In the genomic region with DNA sequence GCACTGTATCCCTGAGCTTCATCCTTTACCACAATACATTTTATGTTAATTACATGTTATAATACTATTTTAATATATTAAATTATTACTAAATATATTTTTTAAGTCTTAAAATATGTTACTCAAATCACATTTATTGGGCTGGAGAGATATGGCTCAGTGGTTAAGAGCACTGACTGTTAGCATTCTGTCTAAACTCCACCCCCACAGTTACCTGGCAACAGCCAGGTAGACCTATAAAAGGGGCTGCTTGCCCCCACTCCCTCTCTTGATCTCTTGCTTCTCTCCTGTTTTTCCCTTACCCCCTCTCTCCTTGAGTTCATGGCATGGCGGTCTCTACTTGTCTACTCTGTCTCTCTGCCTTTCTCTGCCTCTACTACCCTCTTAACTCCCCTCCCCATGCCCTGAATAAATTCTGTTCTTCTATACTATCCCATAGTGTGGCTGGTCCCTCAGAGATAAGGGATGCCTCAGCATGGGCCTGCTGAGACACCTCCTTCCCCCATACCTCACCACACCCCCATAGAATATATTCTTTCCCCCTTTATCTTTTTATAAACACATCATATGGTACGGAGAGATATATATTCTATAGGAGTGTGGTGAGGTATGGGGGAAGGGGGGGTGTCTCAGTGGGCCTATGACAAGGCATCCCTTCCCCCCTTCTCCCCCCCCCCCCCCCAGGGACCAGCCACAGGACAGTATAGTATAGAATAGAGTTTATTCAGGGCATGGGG, we compare ENCODE assay signal across 20 mouse cellular contexts. TPM values are rescaled to one million over a fixed set of nuclear protein-coding genes. Genes with fewer than 3 reads are reported as not detected.
DNase-seq lines count a peak whose midpoint lies in the region; ATAC-seq and TF ChIP-seq lines count a peak whose summit lies in the region.
"Had no signal": no experiment of that assay in that cellular context is flagged by ENCODE, and none has a peak within 500 bp of the region (broad histone marks: within the 10 kb centered on the region; RNA-seq: fewer than 3 reads in every experiment).

No protein-coding gene starts in this region.

- no peaks in the 10 kb centered on the region for H3K4me1 ChIP-seq in stomach, embryonic 15.5 days
- no peaks in the 10 kb centered on the region for H3K4me1 ChIP-seq in stomach, postnatal 0 days (replicated peaks; ENCODE audit: control insufficient read depth, insufficient read depth)
- peaks cover 48% of the 10 kb centered on the region for H3K4me1 ChIP-seq in erythroblast, embryonic 14.5 days (ENCODE audit: control insufficient read depth)
- H3K4me1 ChIP-seq in liver, embryonic 14.5 days (replicated peaks; ENCODE audit: control insufficient read depth in 2 of 2, insufficient read depth in 2 of 2, low read length in 1 of 2), result peaks cover 19% of the 10 kb centered on the region in 2 experiments
- H3K4me1 ChIP-seq in forebrain, postnatal 0 days (ENCODE audit: insufficient read depth), result no peaks in the 10 kb centered on the region
- H3K4me1 ChIP-seq: forebrain, embryonic 12.5 days; heart, embryonic 13.5 days; lung, embryonic 15.5 days; neural tube, embryonic 15.5 days had no signal

- H3K4me2 ChIP-seq in stomach, embryonic 15.5 days, result no peak overlapping the region
- no peak overlapping the region for H3K4me2 ChIP-seq in stomach, postnatal 0 days (replicated peaks; ENCODE audit: low read depth)
- peak overlapping the region; percentile 49 for H3K4me2 ChIP-seq in liver, embryonic 14.5 days (ENCODE audit: low read depth)
- H3K4me2 ChIP-seq in forebrain, postnatal 0 days (ENCODE audit: low read depth), result no peak overlapping the region
- H3K4me2 ChIP-seq: forebrain, embryonic 12.5 days; heart, embryonic 13.5 days; lung, embryonic 15.5 days; neural tube, embryonic 15.5 days had no signal

- ATAC-seq in stomach, embryonic 15.5 days (ENCODE audit: insufficient read depth, low FRiP score, low read depth), result peak; percentile 82; the same call in 1 of the 2 replicates
- ATAC-seq in stomach, postnatal 0 days (ENCODE audit: low FRiP score, low TSS enrichment), result no peak
- peak; percentile 99 for ATAC-seq in liver, embryonic 14.5 days (ENCODE audit: insufficient read depth)
- ATAC-seq in forebrain, postnatal 0 days, result no peak

- no peak for TF ChIP-seq EP300 in stomach, postnatal 0 days (optimal IDR thresholded peaks at IDR 0.05)
- peak; percentile 82 for TF ChIP-seq EP300 in liver, embryonic 14.5 days (IDR thresholded peaks at IDR 0.05; ENCODE audit: low read depth)

- H3K27ac ChIP-seq in stomach, embryonic 15.5 days, result no peak overlapping the region
- no peak overlapping the region for H3K27ac ChIP-seq in stomach, postnatal 0 days (replicated peaks)
- H3K27ac ChIP-seq in liver, embryonic 14.5 days, result peak overlapping the region; percentile 65
- H3K27ac ChIP-seq in forebrain, postnatal 0 days (ENCODE audit: low read depth, low read length), result no peak overlapping the region
- H3K27ac ChIP-seq: forebrain, embryonic 12.5 days; heart, embryonic 13.5 days; left cerebral cortex, adult 2 months; lung, embryonic 15.5 days; neural tube, embryonic 15.5 days had no signal

- H3K4me3 ChIP-seq in stomach, embryonic 15.5 days (replicated peaks), result no peak overlapping the region
- no peak overlapping the region for H3K4me3 ChIP-seq in stomach, postnatal 0 days (ENCODE audit: low read depth, low read length)
- peak overlapping the region; percentile 22 for H3K4me3 ChIP-seq in erythroblast, embryonic 14.5 days (replicated peaks)
- no peak overlapping the region for H3K4me3 ChIP-seq in liver, embryonic 14.5 days (ENCODE audit: insufficient read depth in 1 of 2, low read depth in 2 of 2, low read length in 2 of 2)
- no peak overlapping the region for H3K4me3 ChIP-seq in forebrain, postnatal 0 days (ENCODE audit: low read depth, low read length)
- H3K4me3 ChIP-seq: forebrain, embryonic 12.5 days; heart, embryonic 13.5 days; left cerebral cortex, adult 2 months; lung, embryonic 15.5 days; myocyte; neural tube, embryonic 15.5 days had no signal

- 85% methylated on average over 2 of the region's 2 CpGs for WGBS in stomach, embryonic 15.5 days
- WGBS in stomach, postnatal 0 days, result 89% methylated on average over 2 of the region's 2 CpGs
- WGBS in liver, embryonic 14.5 days (ENCODE audit: insufficient replicate concordance), result 15% methylated on average over 2 of the region's 2 CpGs
- 97% methylated on average over 2 of the region's 2 CpGs for WGBS in forebrain, postnatal 0 days

- no peaks in the 10 kb centered on the region for H3K9me3 ChIP-seq in stomach, embryonic 15.5 days
- no peaks in the 10 kb centered on the region for H3K9me3 ChIP-seq in stomach, postnatal 0 days (ENCODE audit: control insufficient read depth, low read length)
- H3K9me3 ChIP-seq in erythroblast, embryonic 14.5 days (ENCODE audit: control insufficient read depth, low read length), result no peaks in the 10 kb centered on the region
- H3K9me3 ChIP-seq in liver, embryonic 14.5 days (ENCODE audit: control insufficient read depth, low read length), result no peaks in the 10 kb centered on the region
- H3K9me3 ChIP-seq in forebrain, postnatal 0 days (ENCODE audit: low read length), result no peaks in the 10 kb centered on the region
- H3K9me3 ChIP-seq: forebrain, embryonic 12.5 days; heart, embryonic 13.5 days; lung, embryonic 15.5 days; neural tube, embryonic 15.5 days had no signal

- no peak for DNase-seq in stomach, postnatal 0 days (ENCODE audit: low spot score)
- peak; percentile 66 to 68 (median 68) for DNase-seq in liver, embryonic 14.5 days (ENCODE audit: low read depth in 3 of 3, low spot score in 3 of 3)
- DNase-seq in embryo, embryonic 10 days (ENCODE audit: low spot score), result no peak
- DNase-seq in forebrain, postnatal 0 days, result no peak
- DNase-seq in T-cell, adult 2 months (ENCODE audit: low spot score), result no peak
- DNase-seq: adrenal gland, adult 8-10 months; cerebellum, adult 8-10 months; heart, postnatal 36 days; kidney, postnatal 10 days; midbrain, embryonic 14.5 days; right cerebral cortex, postnatal 4 days; thymus, adult 2 months had no signal

- H3K27me3 ChIP-seq in stomach, embryonic 15.5 days (replicated peaks), result no peaks in the 10 kb centered on the region
- H3K27me3 ChIP-seq in stomach, postnatal 0 days (ENCODE audit: control insufficient read depth, insufficient read depth, low read length), result no peaks in the 10 kb centered on the region
- H3K27me3 ChIP-seq in erythroblast, embryonic 14.5 days (ENCODE audit: control insufficient read depth), result no peaks in the 10 kb centered on the region
- H3K27me3 ChIP-seq in liver, embryonic 14.5 days (ENCODE audit: control insufficient read depth, insufficient read depth, low read length), result no peaks in the 10 kb centered on the region
- no peaks in the 10 kb centered on the region for H3K27me3 ChIP-seq in forebrain, postnatal 0 days (ENCODE audit: insufficient read depth, low read length)
- H3K27me3 ChIP-seq: forebrain, embryonic 12.5 days; heart, embryonic 13.5 days; lung, embryonic 15.5 days; neural tube, embryonic 15.5 days had no signal

- TF ChIP-seq CTCF in stomach, postnatal 0 days (IDR thresholded peaks at IDR 0.05; ENCODE audit: low read depth), result no peak
- TF ChIP-seq CTCF in liver, embryonic 14.5 days (IDR thresholded peaks at IDR 0.05; ENCODE audit: low read depth), result no peak
- no peak for TF ChIP-seq CTCF in forebrain, postnatal 0 days (IDR thresholded peaks at IDR 0.05; ENCODE audit: low read depth)

- no peak overlapping the region for H3K9ac ChIP-seq in stomach, embryonic 15.5 days
- H3K9ac ChIP-seq in stomach, postnatal 0 days (ENCODE audit: low read length), result no peak overlapping the region
- H3K9ac ChIP-seq in liver, embryonic 14.5 days (replicated peaks), result no peak overlapping the region; the same call in 1 of the 2 replicates
- no peak overlapping the region for H3K9ac ChIP-seq in forebrain, postnatal 0 days
- H3K9ac ChIP-seq: forebrain, embryonic 12.5 days; heart, embryonic 13.5 days; lung, embryonic 15.5 days; neural tube, embryonic 15.5 days had no signal

- H3K36me3 ChIP-seq in stomach, embryonic 15.5 days, result peaks cover 28% of the 10 kb centered on the region
- H3K36me3 ChIP-seq in stomach, postnatal 0 days (ENCODE audit: control insufficient read depth, insufficient read depth, low read length), result peaks cover 25% of the 10 kb centered on the region
- H3K36me3 ChIP-seq in erythroblast, embryonic 14.5 days (ENCODE audit: control insufficient read depth), result peaks cover 79% of the 10 kb centered on the region
- H3K36me3 ChIP-seq in liver, embryonic 14.5 days (replicated peaks; ENCODE audit: control insufficient read depth, insufficient read depth, low read depth), result peaks cover 29% of the 10 kb centered on the region
- peaks cover 42% of the 10 kb centered on the region for H3K36me3 ChIP-seq in forebrain, postnatal 0 days (ENCODE audit: insufficient read depth)

RNA-seq across cellular contexts. Expression of a gene that starts 45.6 kb away (rescaled TPM):
- 22.9 and 23.2 TPM in 2 replicates for polyA plus RNA-seq in stomach, embryonic 15.5 days (2015; fragmentation: Nextera tagmentation; extraction: Ambion mirVana)
- 16.2 and 17.7 TPM in 2 replicates for polyA plus RNA-seq in stomach, postnatal 0 days (2015; fragmentation: Nextera tagmentation; extraction: Ambion mirVana)
- 0.11 TPM in 1 of 2 replicates, not detected in the other for polyA plus RNA-seq in erythroblast, embryonic 14.5 days (2012)
- 3.0 and 5.0 TPM in 2 replicates for polyA plus RNA-seq in liver, embryonic 14.5 days (2012; rRNA removed)
- polyA plus RNA-seq in liver, embryonic 14.5 days (2014; fragmentation: Nextera tagmentation; extraction: Ambion mirVana), result 3.2 and 4.4 TPM in 2 replicates
- total RNA-seq in forebrain, postnatal 0 days (2014; rRNA removed), result 7.2 and 9.7 TPM in 2 replicates
- polyA plus RNA-seq in forebrain, postnatal 0 days (2015; fragmentation: Nextera tagmentation; extraction: Ambion mirVana), result 4.9 and 9.4 TPM in 2 replicates

RNA-seq across cellular contexts. Expression of a gene that starts 57.4 kb away (rescaled TPM):
- 5.9 and 10.9 TPM in 2 replicates for polyA plus RNA-seq in stomach, embryonic 15.5 days (2015; fragmentation: Nextera tagmentation; extraction: Ambion mirVana)
- polyA plus RNA-seq in stomach, postnatal 0 days (2015; fragmentation: Nextera tagmentation; extraction: Ambion mirVana), result 4.2 and 4.9 TPM in 2 replicates
- polyA plus RNA-seq in erythroblast, embryonic 14.5 days (2012), result 0.26 and 0.44 TPM in 2 replicates
- 4.6 and 5.2 TPM in 2 replicates for polyA plus RNA-seq in liver, embryonic 14.5 days (2012; rRNA removed)
- 3.5 and 4.9 TPM in 2 replicates for polyA plus RNA-seq in liver, embryonic 14.5 days (2014; fragmentation: Nextera tagmentation; extraction: Ambion mirVana)
- total RNA-seq in forebrain, postnatal 0 days (2014; rRNA removed), result 37.6 and 43.7 TPM in 2 replicates
- 21.5 and 21.8 TPM in 2 replicates for polyA plus RNA-seq in forebrain, postnatal 0 days (2015; fragmentation: Nextera tagmentation; extraction: Ambion mirVana)

Comparison
In these comparisons a context has a peak if more than half of its experiments do, and no peak if none do; other contexts are left out.
1. ATAC-seq: peak in stomach, embryonic 15.5 days (single experiment) and liver, embryonic 14.5 days (single experiment); none in stomach, postnatal 0 days (single experiment) and forebrain, postnatal 0 days (single experiment).
2. DNase-seq: peak in liver, embryonic 14.5 days (3 of 3); none in stomach, postnatal 0 days (single experiment), embryo, embryonic 10 days (single experiment), forebrain, postnatal 0 days (single experiment) and T-cell, adult 2 months (single experiment).